Mouse (Mus musculus) heart, adult 2 months (tissue): Measurements from ENCODE around the gene Gm20388. TPM values are rescaled to one million over a fixed set of nuclear protein-coding genes. Genes with fewer than 3 reads are reported as not detected.

ENCODE experiments used
- DNase-seq, 2 experiments: peaks; one replicate each; pipeline ENCODE4 v3.0.0; 2021
- H3K27ac ChIP-seq: fragments of 200-600 bp; 2 replicates; pipeline ENCODE4 v1.8.1; 2022
- H3K27me3 ChIP-seq: fragments of 200-500 bp; 2 replicates; pipeline ENCODE4 v1.6.1; 2012; ENCODE audit warnings: mild to moderate bottlenecking, low read length, inconsistent platforms, mixed read lengths; ENCODE audit not compliant: control insufficient read depth, insufficient read depth
- H3K36me3 ChIP-seq: fragments of 200-500 bp; 2 replicates; pipeline ENCODE4 v1.6.1; 2012; ENCODE audit warnings: low read length, inconsistent platforms; ENCODE audit not compliant: control insufficient read depth, insufficient read depth
- H3K4me1 ChIP-seq: fragments of 200-500 bp; 2 replicates; pipeline ENCODE4 v1.6.1; 2011; ENCODE audit warnings: low read length; ENCODE audit not compliant: control insufficient read depth, insufficient read depth
- H3K4me3 ChIP-seq: fragments of 200-600 bp; 2 replicates; pipeline ENCODE4 v1.8.1; 2022
- H3K79me2 ChIP-seq: fragments of 200-500 bp; replicated peaks from 2 replicates; pipeline ENCODE4 v1.6.1; 2012; ENCODE audit warnings: mild to moderate bottlenecking, inconsistent platforms, low read length, moderate library complexity, mixed read lengths; ENCODE audit not compliant: control insufficient read depth, insufficient read depth
- H3K9ac ChIP-seq: fragments of 200-500 bp; 2 replicates; pipeline ENCODE4 v1.6.1; 2012; ENCODE audit warnings: low read depth, mild to moderate bottlenecking, control low read depth, inconsistent platforms, low read length, mixed read lengths
- CTCF ChIP-seq: fragments of 200-600 bp; IDR thresholded peaks from 2 replicates; pipeline ENCODE4 v1.8.1; 2022; ENCODE audit warnings: antibody characterized with exemption, mild to moderate bottlenecking, moderate library complexity
- EP300 ChIP-seq: fragments of 200-500 bp; IDR thresholded peaks from 2 replicates; pipeline ENCODE4 v1.6.1; 2011; ENCODE audit warnings: low read depth, low read length, control low read depth; ENCODE audit not compliant: insufficient read depth
- POLR2A ChIP-seq: fragments of 200-500 bp; IDR thresholded peaks from 2 replicates; pipeline ENCODE4 v1.6.1; 2011; ENCODE audit warnings: mild to moderate bottlenecking, low read depth, low read length, control low read depth; ENCODE audit not compliant: insufficient read depth
- whole genome bisulfite sequencing: fragments of 180-500 bp; shearing (Covaris S2); methylation state at CpG from one replicate; pipeline ENCODE4 v1.1.7; 2018; 5-methylcytosine and 5-hydroxymethylcytosine counted together
- intact Hi-C: fragments of 180-260 bp; cut with DNase I; formaldehyde crosslinking; loops from one replicate; pipeline ENCODE4 v1.15.1; 2025
- polyA plus RNA-seq: library from polyadenylated mRNA; depleted of rRNA; stranded (reverse); fragments of >200 nt; gene quantifications from 2 replicates; pipeline ENCODE4 v1.2.3, GENCODE M21; 2012
- total RNA-seq, 2 experiments: library from RNA; stranded (reverse); gene quantifications; 2 replicates each; pipeline ENCODE4 v1.2.3; 2021

Gene Gm20388
- total and polyA plus RNA-seq, 3 experiments = 1.8 to 32.3 TPM; not detected in 1

DNA sequence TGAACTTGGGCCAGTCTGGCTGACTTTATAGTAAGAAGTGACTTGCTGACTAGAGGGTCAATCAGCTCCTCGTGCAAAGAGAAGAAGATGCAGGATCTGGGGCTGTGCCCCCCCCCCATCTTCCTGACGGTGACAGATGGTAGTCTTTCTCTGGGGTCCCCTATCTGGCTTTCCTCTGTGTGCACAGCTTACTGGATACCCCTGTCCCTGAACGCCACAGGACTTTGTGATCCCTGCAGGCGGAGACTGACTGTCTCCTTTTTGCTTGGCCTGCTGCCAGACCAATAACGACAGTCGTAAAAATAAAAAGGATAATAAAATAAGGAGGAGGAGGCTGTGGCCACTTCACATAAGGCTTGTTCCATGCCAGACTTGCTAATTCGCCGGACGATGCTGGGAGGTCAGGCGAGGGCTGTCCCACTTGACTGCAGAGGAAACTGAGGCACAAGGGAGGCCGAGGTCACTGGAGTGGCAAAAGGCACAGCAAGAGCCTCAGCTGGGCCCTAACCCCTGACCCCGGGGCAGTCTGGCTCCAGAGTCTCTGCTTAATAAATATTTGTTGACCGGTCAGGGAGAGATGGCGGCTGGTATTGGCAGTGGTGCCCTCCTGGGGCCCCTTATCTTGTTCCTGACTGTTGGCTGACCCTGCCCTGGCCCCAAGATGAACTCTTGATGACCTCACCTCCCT, 581.7 kb downstream of the Gm20388 start:
- H3K4me1 ChIP-seq = peaks cover 25% of the 10 kb centered on the region

DNA sequence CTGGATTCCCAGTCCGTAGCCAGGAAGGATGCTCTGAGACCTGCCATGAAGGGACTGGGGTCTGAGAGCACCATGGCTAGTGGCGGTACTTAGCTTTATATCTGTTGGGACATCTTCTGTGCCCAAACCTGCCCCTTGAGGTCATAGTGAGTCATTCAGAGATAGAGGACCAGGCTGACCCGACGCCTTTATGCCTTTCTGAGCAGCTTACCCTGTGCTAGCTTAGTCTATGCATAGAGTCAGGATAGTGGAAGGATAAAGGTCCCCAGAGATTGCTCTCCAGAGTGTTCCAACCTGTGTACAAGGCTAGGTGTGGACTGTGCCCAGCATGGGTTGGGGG, 582.2 kb downstream of the Gm20388 start:
- Histone ChIP-seq H3K27me3 (no peaks in the 10 kb centered on the region), H3K79me2 (0 out of 2 replicates have a peak, but pooled peaks cover 1% of the 10 kb centered on the region), H3K36me3 (no peaks in the 10 kb centered on the region), H3K4me1 (peaks cover 25% of the 10 kb centered on the region), H3K9ac (no peak overlapping the region), H3K4me3 (no peak overlapping the region), H3K27ac (no peak overlapping the region; the same call in 1 of the 2 replicates)
- WGBS = 49% methylated on average over 4 of the region's 4 CpGs
- DNase-seq = no peak
- TF ChIP-seq CTCF (no peak), POLR2A (no peak), EP300 (no peak)
- intact Hi-C loops = no loop called here

More for the DNA sequence above, 581.7 kb downstream of the Gm20388 start:
- H3K27ac ChIP-seq = no peak overlapping the region
- intact Hi-C loops = no loop called here
- TF ChIP-seq EP300 = no peak
- no peak for TF ChIP-seq CTCF
- TF ChIP-seq POLR2A = no peak
- H3K4me3 ChIP-seq = no peak overlapping the region
- H3K79me2 ChIP-seq = 0 out of 2 replicates have a peak, but pooled peaks cover 1% of the 10 kb centered on the region
- H3K9ac ChIP-seq = no peak overlapping the region
- H3K36me3 ChIP-seq = no peaks in the 10 kb centered on the region
- 29% methylated on average over 14 of the region's 14 CpGs for WGBS
- no peak for DNase-seq
- no peaks in the 10 kb centered on the region for H3K27me3 ChIP-seq

DNA sequence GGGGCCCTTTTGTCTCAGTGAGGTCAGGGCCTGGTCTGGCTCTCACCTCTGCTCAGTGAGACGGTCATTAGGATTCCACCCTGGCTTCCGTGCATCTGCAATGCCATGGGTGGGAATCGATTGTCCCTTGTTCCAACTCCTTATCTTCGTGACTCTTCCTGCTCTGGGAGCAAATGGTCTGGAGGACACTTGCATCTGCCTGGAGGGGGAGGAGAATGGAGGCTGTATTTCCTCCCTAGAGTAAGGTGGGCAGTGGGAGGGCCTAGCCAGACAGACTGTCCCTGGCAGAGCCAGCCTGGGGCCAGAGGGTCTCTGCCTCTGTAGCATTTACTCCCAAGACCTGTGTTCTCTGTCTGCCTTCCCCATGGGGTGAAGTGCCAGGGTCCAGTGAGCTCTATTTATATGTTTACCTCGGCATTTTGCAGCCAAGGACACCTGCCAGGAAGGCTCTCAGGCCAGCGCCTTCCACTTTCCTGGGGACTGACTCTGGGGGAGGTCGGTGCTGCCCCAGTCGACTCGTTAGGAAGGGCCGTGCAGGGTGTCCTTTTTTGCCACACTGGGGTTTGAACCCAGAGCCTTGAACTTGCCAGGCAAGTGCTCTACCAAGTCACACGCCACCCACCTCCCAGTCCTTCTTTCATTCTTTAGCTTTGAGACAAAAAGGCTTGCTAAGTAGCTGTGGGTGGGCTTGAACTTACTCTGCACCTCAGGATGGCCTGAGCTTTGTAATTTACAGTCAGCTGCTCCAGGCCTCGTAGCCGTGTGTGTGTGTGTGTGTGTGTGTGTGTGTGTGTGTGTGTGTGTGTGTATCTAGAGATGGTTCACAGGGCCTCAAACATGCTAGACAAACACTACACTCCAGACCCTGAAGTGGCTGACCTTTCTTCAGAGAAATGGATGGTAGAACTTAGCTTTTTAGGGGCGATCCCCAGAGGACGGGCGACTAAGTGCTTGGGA, 583.1 kb downstream of the Gm20388 start:
- H3K27ac ChIP-seq = peak overlapping the region; percentile 57
- intact Hi-C loops = no loop called here
- DNase-seq = no peak
- no peak overlapping the region for H3K4me3 ChIP-seq
- H3K9ac ChIP-seq = no peak overlapping the region
- H3K27me3 ChIP-seq = no peaks in the 10 kb centered on the region
- no peaks in the 10 kb centered on the region for H3K36me3 ChIP-seq
- peaks cover 30% of the 10 kb centered on the region for H3K4me1 ChIP-seq
- 53% methylated on average over 16 of the region's 16 CpGs for WGBS
- H3K79me2 ChIP-seq = 0 out of 2 replicates have a peak, but pooled peaks cover 3% of the 10 kb centered on the region
- no peak for TF ChIP-seq POLR2A
- TF ChIP-seq EP300 = 0 out of 2 replicates have a peak, but pooled peaks have one; percentile 22
- no peak for TF ChIP-seq CTCF

DNA sequence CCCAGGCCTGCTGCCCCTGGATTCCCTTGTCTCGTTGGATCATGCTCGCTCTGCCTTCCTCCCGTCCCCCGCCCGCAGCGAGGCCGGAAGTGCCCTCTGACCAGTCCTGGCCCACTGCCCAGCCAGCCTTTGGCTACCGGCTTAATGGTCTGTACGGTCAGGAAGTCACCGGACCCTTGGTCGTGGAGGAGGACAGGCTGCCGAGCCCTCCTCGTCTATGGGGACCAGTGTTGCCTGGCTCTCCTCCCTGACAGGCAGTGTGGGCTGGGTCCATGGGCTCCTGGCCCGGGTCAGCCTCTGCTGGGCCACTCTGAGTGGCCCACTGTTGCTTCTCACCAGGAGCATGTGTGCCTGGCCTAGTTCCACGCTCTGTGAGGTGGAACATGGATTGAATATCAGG, 584.3 kb downstream of the Gm20388 start:
- H3K4me1 ChIP-seq = peaks cover 29% of the 10 kb centered on the region
- no peak overlapping the region for H3K9ac ChIP-seq
- H3K79me2 ChIP-seq = 0 out of 2 replicates have a peak, but pooled peaks cover 3% of the 10 kb centered on the region
- peak overlapping the region; percentile 2; the same call in 1 of the 2 replicates for H3K4me3 ChIP-seq
- intact Hi-C loops = no loop called here
- H3K36me3 ChIP-seq = no peaks in the 10 kb centered on the region
- 14% methylated on average over 15 of the region's 15 CpGs for WGBS
- peak; percentile 87 to 89 for DNase-seq
- no peaks in the 10 kb centered on the region for H3K27me3 ChIP-seq
- TF ChIP-seq EP300 = peak; percentile 56; the same call in 1 of the 2 replicates
- TF ChIP-seq CTCF = no peak
- TF ChIP-seq POLR2A = no peak
- H3K27ac ChIP-seq = peak overlapping the region; percentile 57

DNA sequence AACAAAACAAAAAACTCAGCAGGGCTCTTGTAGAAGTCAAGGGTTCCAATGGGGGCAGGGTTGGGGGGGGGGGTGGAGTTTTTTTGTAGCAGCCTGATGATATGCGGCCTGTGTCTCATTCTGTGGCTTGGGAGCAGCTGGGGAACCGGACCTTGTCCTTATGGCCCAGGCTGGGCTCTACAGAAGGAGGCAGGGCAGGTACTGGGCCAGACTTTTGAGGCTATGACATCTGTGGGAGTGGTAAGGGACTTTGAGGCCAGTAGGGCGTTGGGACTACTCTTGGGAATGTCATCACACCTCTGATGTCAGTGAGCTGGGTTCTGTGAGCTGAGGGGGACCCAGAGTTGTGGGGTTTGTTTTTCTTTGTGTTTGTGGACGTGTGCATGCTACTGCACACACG, 584.8 kb downstream of the Gm20388 start:
- Histone ChIP-seq H3K79me2 (0 out of 2 replicates have a peak, but pooled peaks cover 3% of the 10 kb centered on the region), H3K9ac (no peak overlapping the region), H3K4me3 (no peak overlapping the region)

More for the DNA sequence above, 584.8 kb downstream of the Gm20388 start:
- peaks cover 26% of the 10 kb centered on the region for H3K4me1 ChIP-seq
- no peak for TF ChIP-seq CTCF
- H3K27me3 ChIP-seq = no peaks in the 10 kb centered on the region
- no peaks in the 10 kb centered on the region for H3K36me3 ChIP-seq
- H3K27ac ChIP-seq = peak overlapping the region; percentile 57
- DNase-seq = no peak
- WGBS = 64% methylated on average over 5 of the region's 5 CpGs
- intact Hi-C loops = no loop called here
